Mouse (Mus musculus) midbrain, postnatal 0 days (tissue): ENCODE measurements at regions not wholly inside any gene's neighbourhood (a gene's known extent, or its start where the extent isn't known, plus 50 kb on each side); places are given as distances from the start of the nearest gene placed in this dataset.

ENCODE experiments used
- ATAC-seq: fragments of 200-750 bp; cut with Nextera tagmentation; 2 replicates; pipeline ENCODE4 v1.8.0; 2017; ENCODE audit warnings: moderate number of reproducible peaks, mild to moderate bottlenecking, moderate TSS enrichment, moderate library complexity; ENCODE audit not compliant: low FRiP score
- DNase-seq: peaks from one replicate; pipeline ENCODE4 v3.0.0-alpha.2; 2015; ENCODE audit warnings: low spot score
- H3K27ac ChIP-seq: fragments of 300-500 bp; sonication (generic); 2 replicates; pipeline ENCODE4 v1.5.1; 2014; ENCODE audit warnings: low read depth, mild to moderate bottlenecking, low read length, mixed read lengths
- H3K27me3 ChIP-seq: fragments of 300-500 bp; sonication (generic); 2 replicates; pipeline ENCODE4 v1.6.1; 2014; ENCODE audit warnings: low read length, control low read depth, mixed read lengths; ENCODE audit not compliant: insufficient read depth
- H3K36me3 ChIP-seq: fragments of 300-500 bp; sonication (generic); 2 replicates; pipeline ENCODE4 v1.6.1; 2014; ENCODE audit warnings: low read length, control low read depth, mixed read lengths; ENCODE audit not compliant: insufficient read depth
- H3K4me1 ChIP-seq: fragments of 300-500 bp; sonication (generic); 2 replicates; pipeline ENCODE4 v1.6.1; 2014; ENCODE audit warnings: mild to moderate bottlenecking, control low read depth, antibody characterized with exemption, low read length, mixed read lengths; ENCODE audit not compliant: insufficient read depth
- H3K4me2 ChIP-seq: fragments of 300-500 bp; sonication (generic); 2 replicates; pipeline ENCODE4 v1.6.1; 2014; ENCODE audit warnings: low read depth, mild to moderate bottlenecking, low read length, mixed read lengths; ENCODE audit not compliant: poor library complexity, severe bottlenecking
- H3K4me3 ChIP-seq: fragments of 300-500 bp; sonication (generic); 2 replicates; pipeline ENCODE4 v1.5.1; 2014; ENCODE audit warnings: low read depth, mild to moderate bottlenecking, low read length, moderate library complexity
- H3K9ac ChIP-seq: fragments of 300-500 bp; sonication (generic); replicated peaks from 2 replicates; pipeline ENCODE4 v1.6.1; 2014; ENCODE audit warnings: mild to moderate bottlenecking, low read length, moderate library complexity, mixed read lengths; ENCODE audit not compliant: poor library complexity, severe bottlenecking
- H3K9me3 ChIP-seq: fragments of 300-500 bp; sonication (generic); 2 replicates; pipeline ENCODE4 v1.6.1; 2016; ENCODE audit warnings: low read length, control low read depth
- CTCF ChIP-seq: IDR thresholded peaks from 2 replicates; pipeline ENCODE4 v1.5.1; 2016; ENCODE audit warnings: antibody characterized with exemption, mild to moderate bottlenecking
- WGBS: fragments of 180-500 bp; shearing (Covaris S2); extraction: QIAGEN DNeasy Blood & Tissue Kit; methylation state at CpG from one replicate; pipeline ENCODE4 v1.1.7; 2014; 5-methylcytosine and 5-hydroxymethylcytosine counted together

GRCm38 (mm10) chr15:19389951-19390350 lies 571.2 kb downstream of the Cdh10 start:
- no peak for TF ChIP-seq CTCF
- 87% methylated on average over 4 of the region's 4 CpGs for WGBS
- Histone ChIP-seq H3K4me1 (no peaks in the 10 kb centered on the region), H3K9me3 (no peaks in the 10 kb centered on the region), H3K36me3 (no peaks in the 10 kb centered on the region), H3K9ac (no peak overlapping the region), H3K27ac (no peak overlapping the region), H3K27me3 (no peaks in the 10 kb centered on the region), H3K4me3 (no peak overlapping the region), H3K4me2 (no peak overlapping the region)
- DNase-seq: no peak
- ATAC-seq: no peak

- no peak overlapping the region for H3K9ac ChIP-seq
- H3K27ac ChIP-seq: no peak overlapping the region
- no peaks in the 10 kb centered on the region for H3K9me3 ChIP-seq
- no peaks in the 10 kb centered on the region for H3K27me3 ChIP-seq
- no peak for DNase-seq
- 48% methylated on average over 6 of the region's 6 CpGs for WGBS
- no peaks in the 10 kb centered on the region for H3K4me1 ChIP-seq
- TF ChIP-seq CTCF: no peak
- no peak for ATAC-seq
- H3K4me3 ChIP-seq: no peak overlapping the region
- H3K36me3 ChIP-seq: no peaks in the 10 kb centered on the region
- no peak overlapping the region for H3K4me2 ChIP-seq
Measured at GRCm38 (mm10) chr15:19391250-19391982, 572.7 kb downstream of the Cdh10 start.

GRCm38 (mm10) chr15:19395681-19396080 lies 576.9 kb downstream of the Cdh10 start:
- no peak overlapping the region for H3K4me3 ChIP-seq
- no peak overlapping the region for H3K9ac ChIP-seq
- DNase-seq: no peak
- ATAC-seq: no peak
- H3K27ac ChIP-seq: no peak overlapping the region
- no peak for TF ChIP-seq CTCF
- no peaks in the 10 kb centered on the region for H3K36me3 ChIP-seq
- no peaks in the 10 kb centered on the region for H3K27me3 ChIP-seq
- H3K4me1 ChIP-seq: no peaks in the 10 kb centered on the region
- no peaks in the 10 kb centered on the region for H3K9me3 ChIP-seq
- 100% methylated on average over 1 of the region's 1 CpGs for WGBS
- H3K4me2 ChIP-seq: no peak overlapping the region
